ENCODE assay signal across 7 mouse cellular contexts in the genomic region with DNA sequence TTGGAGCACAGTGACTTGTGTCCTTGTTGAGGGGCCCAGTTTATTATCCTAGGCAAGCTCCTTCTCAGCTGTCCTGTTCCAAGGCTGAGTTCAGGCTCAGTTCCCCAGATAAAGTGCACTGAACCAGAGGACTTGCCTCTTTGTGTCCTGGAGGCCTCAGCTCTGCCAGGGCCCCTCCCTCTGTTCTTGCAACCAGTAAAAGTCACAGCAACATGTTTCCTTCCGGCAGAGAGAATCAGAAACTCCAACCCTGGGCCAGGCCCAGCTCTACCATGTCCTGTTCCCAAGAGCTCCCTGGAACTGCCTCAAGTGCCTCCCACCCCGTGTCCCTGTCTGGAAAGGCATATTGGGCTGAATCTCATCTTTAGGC. TPM values are rescaled to one million over a fixed set of nuclear protein-coding genes. Genes with fewer than 3 reads are reported as not detected.
DNase-seq lines count a peak whose midpoint lies in the region; ATAC-seq and TF ChIP-seq lines count a peak whose summit lies in the region.

No protein-coding gene starts in this region.

- DNase-seq in G1E (ENCODE audit: low spot score), result no peak
- DNase-seq in adrenal gland, adult 18-20 months (ENCODE audit: low spot score in 2 of 2), result peak; percentile 45
- DNase-seq in liver, embryonic 13.5 days, result no peak
- DNase-seq in right cerebral cortex, postnatal 25 days, result no peak

- H3K9me3 ChIP-seq in G1E (replicated peaks), result no peaks in the 10 kb centered on the region
- H3K9me3 ChIP-seq in heart, embryonic 14.5 days (ENCODE audit: control insufficient read depth, low read length), result no peaks in the 10 kb centered on the region
- no peaks in the 10 kb centered on the region for H3K9me3 ChIP-seq in liver, embryonic 13.5 days (replicated peaks)
- H3K9me3 ChIP-seq in midbrain, embryonic 13.5 days, result no peaks in the 10 kb centered on the region

- TF ChIP-seq CTCF in G1E (IDR thresholded peaks at IDR 0.05; ENCODE audit: low read depth, low read length), result no peak
- no peak for TF ChIP-seq CTCF in testis, adult 2 months (IDR thresholded peaks at IDR 0.05; ENCODE audit: control insufficient read depth, insufficient read depth, insufficient replicate concordance, low read depth, low read length)

- no peak overlapping the region for H3K9ac ChIP-seq in heart, embryonic 14.5 days (ENCODE audit: low read length)
- no peak overlapping the region for H3K9ac ChIP-seq in liver, embryonic 13.5 days
- H3K9ac ChIP-seq in midbrain, embryonic 13.5 days (replicated peaks), result no peak overlapping the region

- no peak for TF ChIP-seq POLR2A in testis, adult 2 months (IDR thresholded peaks at IDR 0.05; ENCODE audit: control insufficient read depth, low read depth, low read length)

- no peak overlapping the region; the same call in 1 of the 2 replicates for H3K4me3 ChIP-seq in G1E (ENCODE audit: low read depth, low read length)
- no peak overlapping the region for H3K4me3 ChIP-seq in heart, embryonic 14.5 days (ENCODE audit: control insufficient read depth in 1 of 2, insufficient read depth in 1 of 2, low read depth in 1 of 2, low read length in 2 of 2)
- H3K4me3 ChIP-seq in liver, embryonic 13.5 days (replicated peaks), result no peak overlapping the region
- no peak overlapping the region for H3K4me3 ChIP-seq in testis, adult 2 months (ENCODE audit: control insufficient read depth, low read depth, low read length)
- no peak overlapping the region for H3K4me3 ChIP-seq in midbrain, embryonic 13.5 days (replicated peaks)

- peaks cover 60% of the 10 kb centered on the region for H3K36me3 ChIP-seq in G1E (replicated peaks)
- peaks cover 15% of the 10 kb centered on the region for H3K36me3 ChIP-seq in heart, embryonic 14.5 days (ENCODE audit: control insufficient read depth, insufficient read depth, low read length)
- peaks cover 20% of the 10 kb centered on the region; the same call in 1 of the 2 replicates for H3K36me3 ChIP-seq in liver, embryonic 13.5 days
- H3K36me3 ChIP-seq in testis, adult 2 months (ENCODE audit: control insufficient read depth, insufficient read depth, low read length), result peaks cover 6% of the 10 kb centered on the region
- H3K36me3 ChIP-seq in midbrain, embryonic 13.5 days, result peaks cover 30% of the 10 kb centered on the region

- no peaks in the 10 kb centered on the region for H3K27me3 ChIP-seq in G1E (ENCODE audit: insufficient read depth, low read length)
- H3K27me3 ChIP-seq in heart, embryonic 14.5 days (ENCODE audit: control insufficient read depth, insufficient read depth, low read length), result no peaks in the 10 kb centered on the region
- no peaks in the 10 kb centered on the region for H3K27me3 ChIP-seq in liver, embryonic 13.5 days
- H3K27me3 ChIP-seq in testis, adult 2 months (ENCODE audit: control insufficient read depth, insufficient read depth, low read length), result no peaks in the 10 kb centered on the region
- no peaks in the 10 kb centered on the region for H3K27me3 ChIP-seq in midbrain, embryonic 13.5 days

- WGBS in heart, embryonic 14.5 days, result 18% methylated on average over 2 of the region's 2 CpGs
- 32% methylated on average over 2 of the region's 2 CpGs for WGBS in liver, embryonic 13.5 days (ENCODE audit: insufficient replicate concordance)
- 62% methylated on average over 2 of the region's 2 CpGs for WGBS in midbrain, embryonic 13.5 days

- peaks cover 56% of the 10 kb centered on the region for H3K4me1 ChIP-seq in G1E (ENCODE audit: insufficient read depth, low read depth, low read length)
- peaks cover 5 to 19% of the 10 kb centered on the region in 2 experiments for H3K4me1 ChIP-seq in heart, embryonic 14.5 days (ENCODE audit: control insufficient read depth in 2 of 2, insufficient read depth in 2 of 2, low read length in 2 of 2)
- peaks cover 21% of the 10 kb centered on the region for H3K4me1 ChIP-seq in liver, embryonic 13.5 days (replicated peaks)
- no peaks in the 10 kb centered on the region; the same call in 1 of the 2 replicates for H3K4me1 ChIP-seq in testis, adult 2 months (ENCODE audit: control insufficient read depth, insufficient read depth, low read length)
- H3K4me1 ChIP-seq in midbrain, embryonic 13.5 days (replicated peaks), result no peaks in the 10 kb centered on the region

- ATAC-seq in G1E (ENCODE audit: extremely low read depth, insufficient number of reproducible peaks, low FRiP score, poor library complexity, severe bottlenecking), result peak; percentile 63
- ATAC-seq in heart, embryonic 14.5 days (ENCODE audit: insufficient number of reproducible peaks, insufficient read depth, low FRiP score, low read depth), result peak; percentile 72
- ATAC-seq in liver, embryonic 13.5 days (ENCODE audit: low read depth), result no peak
- no peak for ATAC-seq in midbrain, embryonic 13.5 days

- H3K27ac ChIP-seq in heart, embryonic 14.5 days (replicated peaks in 1 of 2; ENCODE audit: control insufficient read depth in 1 of 2, insufficient read depth in 1 of 2, low read depth in 2 of 2, low read length in 2 of 2), result peak overlapping the region; percentile 50 to 52
- peak overlapping the region; percentile 34; the same call in 1 of the 2 replicates for H3K27ac ChIP-seq in liver, embryonic 13.5 days
- peak overlapping the region; percentile 67 for H3K27ac ChIP-seq in testis, adult 2 months (ENCODE audit: control insufficient read depth, insufficient read depth, low read depth, low read length)
- no peak overlapping the region for H3K27ac ChIP-seq in midbrain, embryonic 13.5 days

- no peak overlapping the region for H3K4me2 ChIP-seq in heart, embryonic 14.5 days (ENCODE audit: low read length)
- H3K4me2 ChIP-seq in liver, embryonic 13.5 days, result no peak overlapping the region
- no peak overlapping the region for H3K4me2 ChIP-seq in midbrain, embryonic 13.5 days (replicated peaks)

RNA-seq across cellular contexts. Expression of a gene that starts 14.3 kb away (rescaled TPM):
- total RNA-seq in G1E (2014; fragmentation: Nextera tagmentation) (8.4 and 9.0 TPM in 2 replicates), G1E (2017) (8.2 and 10.7 TPM in 2 replicates)
- polyA plus RNA-seq in G1E (2012), result 2.9 and 4.5 TPM in 2 replicates
- 1 to 10 TPM; 3.0 to 5.1 TPM for total RNA-seq in adrenal gland, adult 18-20 months (2021)
- 5.7 and 5.9 TPM in 2 replicates for polyA plus RNA-seq in heart, embryonic 14.5 days (2014; fragmentation: Nextera tagmentation; extraction: Ambion mirVana)
- polyA plus RNA-seq in liver, embryonic 13.5 days (2015; fragmentation: Nextera tagmentation; extraction: Ambion mirVana), result 1.9 and 2.1 TPM in 2 replicates
- polyA plus RNA-seq in testis, adult 2 months (2012; rRNA removed), result 7.6 and 7.7 TPM in 2 replicates
- polyA plus RNA-seq in midbrain, embryonic 13.5 days (2015; fragmentation: Nextera tagmentation; extraction: Ambion mirVana), result 1.5 and 1.6 TPM in 2 replicates

RNA-seq across cellular contexts. Expression of a gene that starts 17.1 kb away (rescaled TPM):
- 2.2 and 5.0 TPM in 2 replicates for total RNA-seq in G1E (2014; fragmentation: Nextera tagmentation)
- total RNA-seq in G1E (2017), result 20.8 and 25.4 TPM in 2 replicates
- 24.1 and 28.3 TPM in 2 replicates for polyA plus RNA-seq in G1E (2012)
- 10 to 100 TPM; 14.8 to 23.3 TPM for total RNA-seq in adrenal gland, adult 18-20 months (2021)
- polyA plus RNA-seq in heart, embryonic 14.5 days (2014; fragmentation: Nextera tagmentation; extraction: Ambion mirVana), result 10.0 and 10.3 TPM in 2 replicates
- 6.0 and 6.2 TPM in 2 replicates for polyA plus RNA-seq in liver, embryonic 13.5 days (2015; fragmentation: Nextera tagmentation; extraction: Ambion mirVana)
- 40.6 and 42.1 TPM in 2 replicates for polyA plus RNA-seq in testis, adult 2 months (2012; rRNA removed)
- polyA plus RNA-seq in midbrain, embryonic 13.5 days (2015; fragmentation: Nextera tagmentation; extraction: Ambion mirVana), result 24.2 and 24.6 TPM in 2 replicates

RNA-seq across cellular contexts. Expression of a gene that starts 32.5 kb away (rescaled TPM):
- total RNA-seq in G1E (2014; fragmentation: Nextera tagmentation), result 7.2 and 8.0 TPM in 2 replicates
- total RNA-seq in G1E (2017), result 8.3 and 10.3 TPM in 2 replicates
- polyA plus RNA-seq in G1E (2012), result 4.0 and 4.5 TPM in 2 replicates
- under 1 TPM in 1 of 2 experiments, not detected in 1; 0.16 TPM for total RNA-seq in adrenal gland, adult 18-20 months (2021)
- polyA plus RNA-seq in heart, embryonic 14.5 days (2014; fragmentation: Nextera tagmentation; extraction: Ambion mirVana), result not detected in 2 replicates
- 0.51 and 0.60 TPM in 2 replicates for polyA plus RNA-seq in liver, embryonic 13.5 days (2015; fragmentation: Nextera tagmentation; extraction: Ambion mirVana)
- not detected in 2 replicates for polyA plus RNA-seq in testis, adult 2 months (2012; rRNA removed)
- 0.12 TPM in 1 of 2 replicates, not detected in the other for polyA plus RNA-seq in midbrain, embryonic 13.5 days (2015; fragmentation: Nextera tagmentation; extraction: Ambion mirVana)

RNA-seq across cellular contexts. Expression of a gene that starts 43.5 kb away (rescaled TPM):
- 103 and 124 TPM in 2 replicates for total RNA-seq in G1E (2014; fragmentation: Nextera tagmentation)
- total RNA-seq in G1E (2017), result 35.4 and 39.0 TPM in 2 replicates
- 138 and 174 TPM in 2 replicates for polyA plus RNA-seq in G1E (2012)
- 10 to 100 TPM; 50.3 to 59.9 TPM for total RNA-seq in adrenal gland, adult 18-20 months (2021)
- polyA plus RNA-seq in heart, embryonic 14.5 days (2014; fragmentation: Nextera tagmentation; extraction: Ambion mirVana), result 31.6 and 34.3 TPM in 2 replicates
- polyA plus RNA-seq in liver, embryonic 13.5 days (2015; fragmentation: Nextera tagmentation; extraction: Ambion mirVana), result 23.5 and 32.9 TPM in 2 replicates
- 32.9 and 35.1 TPM in 2 replicates for polyA plus RNA-seq in testis, adult 2 months (2012; rRNA removed)
- polyA plus RNA-seq in midbrain, embryonic 13.5 days (2015; fragmentation: Nextera tagmentation; extraction: Ambion mirVana), result 65.8 and 66.7 TPM in 2 replicates

RNA-seq across cellular contexts. Expression of a gene that starts 43.6 kb away (rescaled TPM):
- total RNA-seq in G1E (2014; fragmentation: Nextera tagmentation), result 1.1 and 4.1 TPM in 2 replicates
- total RNA-seq in G1E (2017), result 2.5 and 3.2 TPM in 2 replicates
- polyA plus RNA-seq in G1E (2012), result 1.1 and 1.3 TPM in 2 replicates
- total RNA-seq in adrenal gland, adult 18-20 months (2021), result 10 to 100 TPM; 10.8 to 12.5 TPM
- 3.0 and 3.2 TPM in 2 replicates for polyA plus RNA-seq in heart, embryonic 14.5 days (2014; fragmentation: Nextera tagmentation; extraction: Ambion mirVana)
- 0.65 and 0.87 TPM in 2 replicates for polyA plus RNA-seq in liver, embryonic 13.5 days (2015; fragmentation: Nextera tagmentation; extraction: Ambion mirVana)
- 46.5 and 48.8 TPM in 2 replicates for polyA plus RNA-seq in testis, adult 2 months (2012; rRNA removed)
- polyA plus RNA-seq in midbrain, embryonic 13.5 days (2015; fragmentation: Nextera tagmentation; extraction: Ambion mirVana), result 6.8 and 8.1 TPM in 2 replicates

Comparison
In these comparisons a context has a peak if more than half of its experiments do, and no peak if none do; other contexts are left out.
1. ATAC-seq: peak in G1E (single experiment) and heart, embryonic 14.5 days (single experiment); none in liver, embryonic 13.5 days (single experiment) and midbrain, embryonic 13.5 days (single experiment).
2. DNase-seq: peak in adrenal gland, adult 18-20 months (2 of 2); none in G1E (single experiment), liver, embryonic 13.5 days (single experiment) and right cerebral cortex, postnatal 25 days (single experiment).